Mouse (Mus musculus) CH12.LX (cell line): ENCODE data around the gene Kif1bp. TPM values are rescaled to one million over a fixed set of nuclear protein-coding genes. Genes with fewer than 3 reads are reported as not detected.

Experiments
- DNase-seq: peaks from one replicate; pipeline ENCODE4 v3.0.0-alpha.2; 2013; ENCODE audit errors: extremely low read depth
- H3K27ac ChIP-seq: 2 replicates; pipeline ENCODE4 v1.5.1; 2012; ENCODE audit warnings: low read depth, mild to moderate bottlenecking, control low read depth, moderate library complexity; ENCODE audit not compliant: insufficient read depth
- H3K27me3 ChIP-seq: replicated peaks from 2 replicates; pipeline ENCODE3; 2012; ENCODE audit warnings: inconsistent platforms
- H3K36me3 ChIP-seq, 2 experiments: replicated peaks in 1 of 2; 2 replicates each; pipeline versions ENCODE3 to v1.6.1; 2012; ENCODE audit warnings: inconsistent platforms in 1 of 2, low read length in 1 of 2, mild to moderate bottlenecking in 1 of 2, mixed read lengths in 1 of 2, moderate library complexity in 1 of 2; ENCODE audit not compliant: control insufficient read depth in 1 of 2, insufficient read depth in 1 of 2
- H3K4me1 ChIP-seq, 2 experiments: 2 replicates each; pipeline ENCODE4 v1.6.1; 2012; ENCODE audit warnings: inconsistent platforms in 1 of 2, moderate library complexity in 1 of 2; ENCODE audit not compliant: insufficient read depth in 2 of 2, control insufficient read depth in 1 of 2
- H3K4me2 ChIP-seq: 2 replicates; pipeline ENCODE4 v1.6.1; 2012; ENCODE audit warnings: low read depth, mild to moderate bottlenecking, control low read depth; ENCODE audit not compliant: poor library complexity, insufficient read depth, severe bottlenecking
- H3K4me3 ChIP-seq, 3 experiments: fragments of 150-350 bp in 1 of 3; sonication (generic) in 1 of 3; replicated peaks in 1 of 3; 2 replicates each; pipeline versions ENCODE3 to v1.5.1; 2011 to 2012; ENCODE audit warnings: low read depth in 2 of 3, low read length in 2 of 3, mild to moderate bottlenecking in 2 of 3, moderate library complexity in 2 of 3, control low read depth in 1 of 3, improper control_type of control experiment in 1 of 3, inconsistent platforms in 1 of 3, mixed read lengths in 1 of 3; ENCODE audit not compliant: poor library complexity in 1 of 3
- H3K79me2 ChIP-seq: replicated peaks from 2 replicates; pipeline ENCODE4 v1.6.1; 2012; ENCODE audit warnings: mild to moderate bottlenecking, moderate library complexity; ENCODE audit not compliant: control insufficient read depth, poor library complexity, insufficient read depth, severe bottlenecking; ENCODE audit errors: extremely low read depth
- H3K9ac ChIP-seq: 2 replicates; pipeline ENCODE4 v1.6.1; 2012; ENCODE audit warnings: low read depth, mild to moderate bottlenecking, control low read depth, moderate library complexity; ENCODE audit not compliant: insufficient read depth
- H3K9me3 ChIP-seq: replicated peaks from 2 replicates; pipeline ENCODE3; 2012; ENCODE audit warnings: low read length, inconsistent platforms, mixed read lengths
- BHLHE40 ChIP-seq: IDR thresholded peaks from 2 replicates; pipeline ENCODE4 v1.6.1; 2011; ENCODE audit warnings: mild to moderate bottlenecking, low read depth, low read length, improper control_type of control experiment
- CHD1 ChIP-seq: IDR thresholded peaks from 2 replicates; pipeline ENCODE4 v1.6.1; 2012; ENCODE audit warnings: low read depth, low read length, improper control_type of control experiment, inconsistent platforms
- CHD2 ChIP-seq: IDR thresholded peaks from 2 replicates; pipeline ENCODE4 v1.6.1; 2011; ENCODE audit warnings: low read length, improper control_type of control experiment
- E2F4 ChIP-seq: IDR thresholded peaks from 2 replicates; pipeline ENCODE4 v1.6.1; 2011; ENCODE audit warnings: low read depth, low read length, improper control_type of control experiment; ENCODE audit not compliant: insufficient replicate concordance
- ELF1 ChIP-seq: IDR thresholded peaks from 2 replicates; pipeline ENCODE4 v1.6.1; 2014; ENCODE audit warnings: low read depth, mild to moderate bottlenecking, inconsistent platforms, low read length, improper control_type of control experiment
- EP300 ChIP-seq: IDR thresholded peaks from 2 replicates; pipeline ENCODE4 v1.6.1; 2011; ENCODE audit warnings: low read length, improper control_type of control experiment
- ETS1 ChIP-seq: conservative IDR thresholded peaks from 2 replicates; pipeline ENCODE4 v1.6.1; 2012; ENCODE audit warnings: low read depth, mild to moderate bottlenecking, inconsistent platforms, low read length, improper control_type of control experiment, moderate library complexity
- GABPA ChIP-seq: IDR thresholded peaks from 2 replicates; pipeline ENCODE4 v1.6.1; 2012; ENCODE audit warnings: low read depth, low read length, improper control_type of control experiment, inconsistent platforms; ENCODE audit not compliant: insufficient replicate concordance
- HCFC1 ChIP-seq: IDR thresholded peaks from 2 replicates; pipeline ENCODE4 v1.6.1; 2012; ENCODE audit warnings: low read depth, mild to moderate bottlenecking, inconsistent platforms, low read length, improper control_type of control experiment
- IRF4 ChIP-seq: IDR thresholded peaks from 2 replicates; pipeline ENCODE4 v1.6.1; 2014; ENCODE audit warnings: low read depth, mild to moderate bottlenecking, inconsistent platforms, low read length, improper control_type of control experiment
- JUN ChIP-seq: IDR thresholded peaks from 2 replicates; pipeline ENCODE4 v1.6.1; 2011; ENCODE audit warnings: low read depth, mild to moderate bottlenecking, low read length, improper control_type of control experiment, moderate library complexity; ENCODE audit not compliant: insufficient read depth
- JUND ChIP-seq: conservative IDR thresholded peaks from 2 replicates; pipeline ENCODE4 v1.6.1; 2011; ENCODE audit warnings: low read depth, low read length, improper control_type of control experiment
- KAT2A ChIP-seq: IDR thresholded peaks from 2 replicates; pipeline ENCODE4 v1.6.1; 2012; ENCODE audit warnings: low read length, improper control_type of control experiment, inconsistent platforms; ENCODE audit not compliant: insufficient replicate concordance
- MAZ ChIP-seq: IDR thresholded peaks from 2 replicates; pipeline ENCODE4 v1.6.1; 2012; ENCODE audit warnings: low read depth, mild to moderate bottlenecking, inconsistent platforms, low read length, improper control_type of control experiment, moderate library complexity
- MEF2A ChIP-seq: IDR thresholded peaks from 2 replicates; pipeline ENCODE4 v1.6.1; 2014; ENCODE audit warnings: low read depth, mild to moderate bottlenecking, inconsistent platforms, low read length, improper control_type of control experiment, borderline replicate concordance
- MXI1 ChIP-seq: IDR thresholded peaks from 2 replicates; pipeline ENCODE4 v1.6.1; 2011; ENCODE audit warnings: mild to moderate bottlenecking, low read depth, low read length, improper control_type of control experiment
- MYC ChIP-seq: IDR thresholded peaks from 2 replicates; pipeline ENCODE4 v1.6.1; 2011; ENCODE audit warnings: low read depth, mild to moderate bottlenecking, improper control_type of control experiment, low read length
- NELFE ChIP-seq: IDR thresholded peaks from 2 replicates; pipeline ENCODE4 v1.6.1; 2011; ENCODE audit warnings: low read depth, low read length, improper control_type of control experiment
- NRF1 ChIP-seq: IDR thresholded peaks from 2 replicates; pipeline ENCODE4 v1.6.1; 2014; ENCODE audit warnings: low read depth, mild to moderate bottlenecking, inconsistent platforms, low read length, improper control_type of control experiment, moderate library complexity
- PAX5 ChIP-seq: IDR thresholded peaks from 2 replicates; pipeline ENCODE4 v1.6.1; 2012; ENCODE audit warnings: low read length, inconsistent platforms, mixed read lengths
- POLR2A ChIP-seq: IDR thresholded peaks from 2 replicates; pipeline ENCODE4 v1.6.1; 2011; ENCODE audit warnings: low read depth, mild to moderate bottlenecking, improper control_type of control experiment, low read length
- POLR2AphosphoS2 ChIP-seq: IDR thresholded peaks from 2 replicates; pipeline ENCODE4 v1.6.1; 2011; ENCODE audit warnings: low read depth, low read length, improper control_type of control experiment
- RAD21 ChIP-seq: IDR thresholded peaks from 2 replicates; pipeline ENCODE4 v1.6.1; 2011; ENCODE audit warnings: low read depth, mild to moderate bottlenecking, low read length, improper control_type of control experiment, moderate library complexity
- SIN3A ChIP-seq: IDR thresholded peaks from 2 replicates; pipeline ENCODE4 v1.6.1; 2012; ENCODE audit warnings: low read length, improper control_type of control experiment, inconsistent platforms
- SMC3 ChIP-seq: IDR thresholded peaks from 2 replicates; pipeline ENCODE4 v1.6.1; 2011; ENCODE audit warnings: low read depth, low read length, improper control_type of control experiment
- TBP ChIP-seq: conservative IDR thresholded peaks from 2 replicates; pipeline ENCODE4 v1.6.1; 2011; ENCODE audit warnings: low read depth, low read length, improper control_type of control experiment
- USF2 ChIP-seq: conservative IDR thresholded peaks from 2 replicates; pipeline ENCODE4 v1.6.1; 2011; ENCODE audit warnings: low read depth, low read length, improper control_type of control experiment
- ZC3H11A ChIP-seq: IDR thresholded peaks from 2 replicates; pipeline ENCODE4 v1.6.1; 2012; ENCODE audit warnings: low read depth, mild to moderate bottlenecking, inconsistent platforms, low read length, improper control_type of control experiment
- ZKSCAN1 ChIP-seq: IDR thresholded peaks from 2 replicates; pipeline ENCODE4 v1.6.1; 2012; ENCODE audit warnings: low read depth, inconsistent platforms, low read length, improper control_type of control experiment, borderline replicate concordance
- ZMIZ1 ChIP-seq: IDR thresholded peaks from 2 replicates; pipeline ENCODE4 v1.6.1; 2012; ENCODE audit warnings: low read depth, mild to moderate bottlenecking, inconsistent platforms, low read length, improper control_type of control experiment
- dilution Hi-C: fragments of 300-500 bp; cut with MboI; formaldehyde crosslinking; loops from 2 replicates; pipeline ENCODE4 v1.14.3; 2020; ENCODE audit warnings: low sequenced_read_pairs; ENCODE audit not compliant: extremely low pct_unique_long_range_greater_than_20kb, extremely low pct_ligation_motif_present
- in situ Hi-C: fragments of 300-500 bp; cut with MboI; formaldehyde crosslinking; loops from 3 replicates; pipeline ENCODE4 v1.14.3; 2019; ENCODE audit warnings: low sequenced_read_pairs, low pct_ligation_motif_present, low pct_unique_long_range_greater_than_20kb, mixed read lengths
- polyA plus RNA-seq: library from polyadenylated mRNA; unstranded; fragments of >175 nt; gene quantifications from 2 replicates; pipeline ENCODE4 v1.2.1, GENCODE M21; 2012; ENCODE audit warnings: low read depth; ENCODE audit not compliant: insufficient read length
- total RNA-seq, 2 experiments: library from RNA; depleted of rRNA; stranded (reverse); fragments of 300-350 nt in 1 of 2; fragments of >200 nt in 1 of 2; gene quantifications; 2 replicates each; pipeline ENCODE4 v1.2.3; 2012 to 2014

Kif1bp gene
- total and polyA plus RNA-seq, 3 experiments, result 12.9 to 23.1 (median 15.3) TPM

DNA sequence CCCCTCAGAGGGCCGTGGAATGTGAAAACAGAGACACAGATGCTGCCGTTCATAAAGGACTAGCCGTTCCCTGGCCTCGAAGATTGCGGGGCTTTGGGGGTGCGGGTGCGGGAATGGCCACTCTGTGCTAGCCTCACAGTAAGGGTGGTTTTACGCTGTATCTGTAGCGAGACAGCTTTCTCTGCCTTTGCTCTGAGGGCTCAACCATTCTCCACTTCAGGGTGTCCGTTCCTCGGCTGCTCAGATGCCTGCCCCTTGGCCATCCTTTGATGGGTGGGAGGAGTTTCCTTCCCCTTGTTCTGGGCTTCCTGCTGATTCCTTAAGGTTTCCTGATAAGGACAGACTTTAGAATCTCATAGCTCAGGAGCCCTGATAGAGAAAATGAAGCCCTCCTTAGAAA, 69.8 kb downstream of the Kif1bp start:
- TF ChIP-seq ZMIZ1 (no peak), ZC3H11A (no peak), POLR2A (no peak), ELF1 (no peak), CHD2 (no peak), USF2 (no peak), JUND (no peak), SMC3 (no peak), MXI1 (no peak), EP300 (no peak), SIN3A (no peak), MEF2A (no peak), KAT2A (no peak), JUN (no peak), BHLHE40 (no peak), RAD21 (no peak), POLR2AphosphoS2 (no peak), CHD1 (no peak)
- TF ChIP-seq, all 38 proteins: peak for 0
- in situ Hi-C loops (loop anchor here (5.0 kb wide), 1 partner anchor 34 kb away; no protein-coding TSS in a partner anchor), dilution Hi-C loops (no loop called here)
- Histone ChIP-seq H3K9ac (peak overlapping the region; percentile 93), H3K79me2 (peaks cover 33% of the 10 kb centered on the region), H3K27ac (peak overlapping the region; percentile 30; the same call in 1 of the 2 replicates), H3K4me3 (peak overlapping the region in 2 of 3 experiments; percentile 17 to 66), H3K4me2 (peak overlapping the region; percentile 31; the same call in 1 of the 2 replicates), H3K27me3 (no peaks in the 10 kb centered on the region), H3K9me3 (peaks cover 2% of the 10 kb centered on the region), H3K4me1 (peaks cover 8 to 64% of the 10 kb centered on the region in 2 experiments), H3K36me3 (no peaks in the 10 kb centered on the region)
- DNase-seq, result no peak

- Histone ChIP-seq H3K27ac (peak overlapping the region; percentile 87), H3K36me3 (no peaks in the 10 kb centered on the region), H3K4me1 (peaks cover 8 to 59% of the 10 kb centered on the region in 2 experiments), H3K4me3 (peak overlapping the region; percentile 46 to 76 (median 66)), H3K4me2 (peak overlapping the region; percentile 91), H3K79me2 (peaks cover 40% of the 10 kb centered on the region), H3K27me3 (no peaks in the 10 kb centered on the region), H3K9ac (peak overlapping the region; percentile 93), H3K9me3 (peaks cover 2% of the 10 kb centered on the region)
- dilution Hi-C loops, result no loop called here
- peak; percentile 84 for DNase-seq
- in situ Hi-C loops, result loop anchor here (5.0 kb wide), 1 partner anchor 35 kb away; no protein-coding TSS in a partner anchor
- TF ChIP-seq ZKSCAN1 (no peak), POLR2A (peak; percentile 94), NELFE (peak; percentile 91), NRF1 (no peak), TBP (peak; percentile 96), ETS1 (peak; percentile 97), IRF4 (peak; percentile 73), MXI1 (peak; percentile 78; the same call in 1 of the 2 replicates), SMC3 (no peak), E2F4 (no peak), PAX5 (no peak), HCFC1 (peak; percentile 52), MAZ (peak; percentile 48; the same call in 1 of the 2 replicates), USF2 (no peak), JUN (no peak), ZC3H11A (no peak), ZMIZ1 (peak; percentile 84; the same call in 1 of the 2 replicates), EP300 (peak; percentile 58), JUND (peak; percentile 51; the same call in 1 of the 2 replicates), MYC (peak; percentile 66; the same call in 1 of the 2 replicates), GABPA (no peak)
Measured at GRCm38 (mm10) chr10:62507591-62508308, 70.5 kb downstream of the Kif1bp start.
